Mouse (Mus musculus) brain, embryonic 18.5 days (tissue): ENCODE data around the gene Exoc6b.

ENCODE experiments used
- DNase-seq: peaks from one replicate; pipeline ENCODE4 v3.0.0-alpha.2; 2012; ENCODE audit warnings: low read depth, low spot score

Gene Exoc6b

DNA sequence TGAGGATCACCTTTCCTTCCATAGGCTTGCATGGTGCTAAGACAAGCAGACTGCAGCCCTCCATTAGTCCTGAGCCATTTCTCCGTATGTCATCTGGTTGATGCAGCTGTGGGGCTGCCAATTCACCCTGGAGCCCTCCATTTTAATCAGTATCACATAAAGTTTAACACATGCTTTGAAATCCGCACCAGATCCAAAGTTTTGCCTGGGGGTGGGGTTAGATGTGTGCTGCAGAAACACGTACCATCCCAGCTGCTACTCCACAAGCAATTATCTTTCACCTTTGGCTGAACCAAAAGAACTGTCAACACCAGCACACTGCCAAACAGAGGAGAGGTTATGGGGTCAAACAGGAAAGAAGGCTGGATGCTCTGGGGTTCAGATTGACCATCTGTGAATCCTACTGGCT is 92.7 kb downstream of the Exoc6b start:
- DNase-seq, result no peak

DNA sequence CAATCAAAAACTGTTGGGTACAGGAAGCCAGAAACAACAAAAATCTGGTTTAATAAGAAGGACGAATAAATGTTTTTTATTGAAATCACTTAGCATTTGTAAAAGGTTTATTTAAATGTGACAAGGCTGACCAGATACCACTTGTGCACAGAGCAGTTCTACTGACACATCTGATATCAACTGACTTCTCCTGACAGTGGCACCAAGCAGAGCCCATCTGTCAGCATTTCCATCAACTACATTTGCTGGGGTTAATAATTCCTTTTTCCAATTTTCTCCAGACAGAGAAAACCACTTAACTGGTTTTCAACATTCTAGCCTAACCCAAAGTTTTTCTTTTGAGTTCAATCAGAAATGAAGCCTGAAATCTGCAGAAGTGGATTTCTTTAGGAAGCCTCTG is 100.8 kb downstream of the Exoc6b start:
- DNase-seq, result no peak

DNA sequence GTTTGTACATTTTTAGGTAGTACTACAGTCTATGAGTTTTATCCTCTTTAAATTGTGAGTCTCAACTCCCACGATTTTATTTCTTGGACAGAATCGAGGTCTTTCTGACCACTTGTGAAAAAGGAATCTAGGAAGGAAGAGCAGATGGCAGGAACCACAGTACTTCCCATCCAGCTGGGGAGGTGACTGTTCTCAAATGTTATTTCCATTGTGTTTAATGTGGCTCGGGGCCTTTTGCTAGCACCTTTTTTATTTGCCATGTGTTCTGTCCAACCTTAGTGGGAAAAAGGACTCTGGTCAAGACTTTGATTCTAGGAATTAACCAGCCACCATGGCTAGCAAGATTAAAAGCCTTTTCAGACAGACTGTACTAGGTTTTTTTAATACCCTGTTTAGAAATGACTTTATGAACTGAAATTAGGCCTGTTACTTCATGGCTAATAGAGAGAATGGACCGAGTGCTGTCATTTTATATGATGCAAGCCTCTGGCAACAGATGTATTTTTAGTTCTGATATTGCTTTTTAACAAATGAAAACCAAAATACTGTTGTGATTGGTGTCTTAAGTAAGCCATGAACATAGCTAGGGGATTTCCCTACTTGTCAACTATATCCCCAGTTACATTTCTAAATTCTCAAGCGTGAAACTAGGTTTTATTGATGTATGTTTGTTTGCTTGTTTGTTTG is 104.4 kb downstream of the Exoc6b start:
- DNase-seq, result no peak

DNA sequence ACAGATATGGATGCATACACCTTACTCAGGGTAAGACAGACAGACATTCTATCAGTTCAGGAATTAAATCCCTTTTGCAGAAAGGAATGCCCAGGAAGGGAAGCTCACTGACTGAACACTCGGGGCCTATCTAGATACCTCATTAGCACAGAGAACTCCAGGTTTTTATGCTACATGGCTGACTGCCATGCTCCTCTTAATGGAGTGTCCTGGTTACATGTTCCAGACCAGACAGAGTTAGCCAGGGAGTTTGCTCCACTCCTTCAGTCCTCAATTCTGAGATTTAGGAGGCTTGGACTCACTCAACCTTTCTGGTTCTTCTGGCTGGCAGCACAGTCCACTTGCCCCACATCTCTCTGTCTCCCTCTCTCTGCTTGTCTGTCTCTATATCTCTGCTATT is 106.3 kb downstream of the Exoc6b start:
- DNase-seq, result no peak

DNA sequence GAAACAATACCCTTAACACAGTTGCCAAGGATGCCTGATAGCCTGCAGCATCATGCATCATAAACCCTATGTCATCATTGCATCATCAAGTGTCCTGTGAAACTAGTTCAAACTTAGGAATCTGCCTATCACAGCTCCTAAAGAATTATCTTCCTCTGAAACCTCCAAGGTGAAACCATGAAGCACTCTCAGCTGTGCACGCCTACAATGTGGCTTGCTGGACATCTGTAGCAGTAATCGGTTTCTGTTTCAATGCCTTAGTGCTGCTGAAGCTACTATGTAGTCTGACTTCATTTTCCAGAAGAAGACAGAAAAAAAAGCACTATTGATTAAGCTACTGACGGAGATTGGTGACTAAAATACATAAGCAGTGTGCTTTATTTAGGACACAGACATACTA is 107.5 kb downstream of the Exoc6b start:
- no peak for DNase-seq

DNA sequence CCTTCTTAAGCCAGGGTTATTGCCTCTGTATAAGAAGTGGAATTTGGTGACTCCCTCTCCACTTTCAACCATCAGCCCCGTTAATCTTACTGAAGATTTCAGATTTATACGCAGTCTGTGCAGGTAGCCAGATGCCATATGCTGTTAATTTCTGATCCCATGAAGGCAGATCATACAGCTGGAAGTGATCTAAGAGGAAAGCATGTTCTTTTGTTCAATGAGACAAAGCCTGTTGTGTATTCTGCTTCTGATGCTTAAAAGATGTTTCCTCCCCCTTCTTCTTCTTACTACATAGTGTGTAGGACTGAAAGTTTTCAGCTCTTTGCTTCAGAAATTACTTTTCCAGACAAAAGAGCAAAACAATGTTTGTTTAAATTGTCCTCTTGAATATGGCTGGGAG is 109.8 kb downstream of the Exoc6b start:
- DNase-seq, result no peak

DNA sequence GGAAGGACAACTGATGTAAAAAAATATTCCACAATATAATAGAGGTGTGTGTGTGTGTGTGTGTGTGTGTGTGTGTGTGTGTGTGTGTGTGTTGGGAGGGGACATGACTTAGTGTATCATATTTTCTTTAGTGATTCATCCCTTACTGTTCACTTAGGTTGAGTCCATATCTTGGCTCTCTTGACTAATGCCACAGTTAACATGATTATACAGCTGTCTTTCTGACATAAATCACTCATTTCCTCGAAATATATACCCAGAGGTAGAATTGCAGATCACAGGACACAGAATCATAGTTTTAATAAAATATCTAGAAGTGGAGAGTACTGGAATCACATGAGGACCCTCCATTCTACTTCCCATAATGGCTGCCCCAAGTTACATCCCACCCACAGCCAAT is 117.7 kb downstream of the Exoc6b start:
- DNase-seq, result no peak

DNA sequence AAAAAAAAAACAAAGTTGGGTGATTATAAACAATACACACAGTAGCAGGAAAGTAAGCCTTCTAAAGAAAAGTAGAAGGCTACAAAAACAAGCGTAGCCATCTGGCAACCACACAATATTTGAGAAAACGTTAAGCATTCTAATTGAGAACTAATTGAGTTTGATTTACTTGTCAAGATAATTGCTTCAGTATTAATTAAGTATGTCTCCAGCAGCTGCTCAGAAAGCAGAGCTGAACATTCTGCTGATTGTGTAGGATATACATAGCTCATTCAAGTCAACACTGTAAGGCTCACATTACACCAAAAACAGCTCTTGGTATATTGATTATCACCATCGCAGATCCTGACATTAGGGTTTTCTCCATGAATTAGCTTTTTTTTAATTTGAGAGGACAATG is 122.7 kb downstream of the Exoc6b start:
- no peak for DNase-seq

DNA sequence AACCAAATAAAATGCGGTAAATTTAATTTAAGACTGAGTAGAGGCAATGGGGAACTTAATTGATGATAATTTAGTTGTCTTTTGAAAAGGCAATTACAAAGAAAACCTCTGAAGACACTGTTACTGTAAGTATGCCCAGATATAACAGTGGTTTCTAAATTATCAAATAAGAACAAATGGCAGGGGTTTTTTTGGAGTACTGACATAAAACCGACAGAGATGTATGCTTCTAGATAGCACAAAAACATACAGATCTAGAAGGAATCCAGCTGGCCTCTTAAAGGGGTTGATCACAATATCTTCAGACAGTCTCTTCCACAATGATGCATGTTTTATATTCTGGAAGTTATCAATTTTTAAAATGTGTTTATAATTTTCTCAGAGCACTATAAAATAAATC is 123.2 kb downstream of the Exoc6b start:
- no peak for DNase-seq

DNA sequence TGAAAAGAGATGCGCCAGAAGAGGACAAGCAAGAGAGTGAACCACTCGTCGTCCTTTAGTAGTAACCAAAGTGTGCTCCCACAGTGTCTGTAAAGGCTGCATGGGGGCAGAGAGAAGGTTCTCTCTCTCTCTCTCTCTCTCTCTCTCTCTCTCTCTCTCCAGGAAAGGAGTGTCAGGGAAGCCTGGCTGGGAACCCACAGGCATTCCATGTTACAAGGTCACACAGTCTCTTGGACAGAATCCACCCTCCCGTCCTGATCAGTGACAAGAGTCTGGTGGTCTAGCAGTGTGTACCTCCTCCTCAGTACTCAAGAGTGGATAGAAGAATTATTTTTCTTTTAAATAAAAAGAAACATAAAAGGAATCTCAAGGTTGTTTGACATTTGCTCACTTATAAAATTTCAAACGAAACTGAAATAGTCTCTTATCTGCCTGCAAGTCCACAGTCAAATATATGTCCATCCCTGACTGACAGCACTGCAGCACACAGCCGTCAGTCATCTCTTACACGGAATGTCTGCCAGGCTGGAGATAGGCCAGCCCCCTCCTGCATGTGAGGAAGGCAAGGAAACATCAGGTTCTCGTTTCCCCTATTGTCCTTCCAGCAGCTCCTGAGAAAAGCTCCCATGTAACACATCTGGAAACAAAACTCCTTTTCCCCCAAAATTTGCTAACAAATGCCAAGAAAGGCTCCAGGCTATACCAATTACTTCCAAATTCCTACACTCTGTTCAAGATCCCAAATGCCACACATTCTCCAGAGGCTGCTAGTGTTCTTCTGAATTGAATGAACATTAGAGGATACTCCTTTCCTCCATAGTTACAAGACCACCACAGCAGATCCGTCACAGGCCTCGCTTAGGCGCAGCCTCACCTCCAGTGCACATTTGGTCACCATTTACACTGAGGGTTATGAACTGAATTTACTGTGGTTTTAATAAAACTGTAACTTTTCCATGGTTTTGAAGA is 136.1 kb downstream of the Exoc6b start:
- DNase-seq, result no peak

DNA sequence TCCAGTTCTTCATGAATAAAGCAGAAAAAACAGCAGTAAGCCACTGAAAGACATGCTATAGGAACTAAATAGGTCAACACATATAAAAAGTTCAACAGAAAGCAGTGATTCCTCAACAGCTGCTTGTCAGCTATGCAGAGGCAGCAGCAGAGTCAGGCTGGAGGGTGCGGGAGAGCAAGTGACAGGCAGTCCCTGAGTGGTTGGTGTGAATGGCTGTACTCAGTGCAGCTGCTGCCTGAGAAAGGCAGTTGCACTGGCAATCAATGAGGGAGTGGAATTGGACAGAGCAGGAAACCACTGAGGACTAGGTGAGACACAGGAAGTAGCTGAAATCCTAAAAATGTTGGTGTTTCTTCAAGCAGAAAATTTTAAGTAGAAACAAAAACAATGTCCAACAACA is 138.3 kb downstream of the Exoc6b start:
- DNase-seq, result no peak

DNA sequence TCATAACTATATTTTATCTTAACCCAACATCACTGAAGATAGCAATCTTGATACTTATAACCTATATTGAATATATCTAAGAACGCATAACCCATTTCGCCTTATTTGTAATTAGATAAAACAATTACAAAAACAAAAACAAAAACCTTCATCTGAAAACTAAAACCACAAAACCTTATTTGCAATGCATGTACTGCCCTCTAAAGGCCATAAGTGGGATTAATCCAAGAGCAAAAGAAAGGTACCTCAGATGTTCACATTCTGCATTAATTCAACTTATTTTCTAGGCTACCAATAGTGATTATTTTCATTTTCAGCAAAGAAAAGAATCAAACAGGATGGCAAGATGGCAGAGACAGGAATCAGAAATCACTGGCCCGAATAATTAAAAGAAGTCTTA is 143.2 kb downstream of the Exoc6b start:
- no peak for DNase-seq

DNA sequence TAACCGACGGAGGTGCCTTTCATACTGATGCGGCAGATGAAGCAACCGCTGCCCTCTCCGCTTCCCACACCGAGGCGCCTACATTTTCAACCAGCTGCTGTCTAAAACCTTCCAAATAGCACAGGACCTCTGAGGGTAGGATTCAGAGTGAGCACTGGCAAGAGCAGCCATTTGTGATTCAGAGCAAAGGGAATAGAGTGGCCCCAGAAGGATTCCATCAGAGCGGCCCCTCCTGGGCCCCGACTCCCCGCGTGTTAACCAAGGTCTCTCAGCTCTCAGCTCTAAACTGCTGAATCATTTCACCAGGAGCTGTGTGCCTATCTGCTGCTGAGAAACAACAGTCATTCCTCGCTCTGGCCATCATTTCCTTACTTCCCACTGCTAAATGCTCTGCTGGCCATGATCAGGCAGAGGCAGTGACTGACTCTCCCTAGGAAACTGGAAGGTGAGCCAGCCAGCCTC is 145.5 kb downstream of the Exoc6b start:
- no peak for DNase-seq

DNA sequence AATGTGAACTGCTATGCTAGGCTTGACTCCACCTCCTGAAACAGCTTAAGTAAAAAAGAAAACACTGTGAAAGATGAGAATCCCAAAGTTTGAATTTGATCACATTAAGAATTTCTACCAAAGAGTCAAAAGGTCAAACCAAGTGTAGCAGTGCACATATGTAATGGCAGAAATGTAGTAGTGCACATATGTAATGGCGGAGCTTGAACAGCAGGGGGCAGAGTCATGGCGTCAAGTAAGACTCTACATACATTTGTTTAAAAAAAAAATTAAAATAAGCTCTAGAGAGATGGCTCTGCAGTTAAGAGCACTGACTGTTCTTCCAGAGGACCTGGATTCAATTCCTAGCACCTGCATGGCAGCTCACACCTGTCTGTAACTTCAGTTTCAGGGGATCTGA is 153.0 kb downstream of the Exoc6b start:
- no peak for DNase-seq

DNA sequence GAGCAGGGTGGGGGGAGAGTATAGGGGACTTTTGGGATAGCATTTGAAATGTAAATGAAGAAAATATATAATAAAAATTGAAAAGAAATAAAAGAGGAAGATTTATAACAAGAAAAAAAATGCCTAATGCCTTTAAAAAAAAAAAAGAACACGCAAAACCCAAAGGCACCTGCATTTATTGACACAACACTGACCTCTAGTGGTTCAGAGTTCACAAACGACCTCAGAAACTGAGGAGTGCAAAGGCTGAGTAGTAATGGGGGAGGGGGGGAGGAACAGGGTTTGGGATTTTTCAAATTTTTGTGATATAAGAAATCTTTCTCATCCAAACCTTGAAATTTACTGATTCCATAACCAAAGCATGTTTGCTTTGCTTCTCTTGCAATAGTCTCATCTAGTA is 156.9 kb downstream of the Exoc6b start:
- no peak for DNase-seq

DNA sequence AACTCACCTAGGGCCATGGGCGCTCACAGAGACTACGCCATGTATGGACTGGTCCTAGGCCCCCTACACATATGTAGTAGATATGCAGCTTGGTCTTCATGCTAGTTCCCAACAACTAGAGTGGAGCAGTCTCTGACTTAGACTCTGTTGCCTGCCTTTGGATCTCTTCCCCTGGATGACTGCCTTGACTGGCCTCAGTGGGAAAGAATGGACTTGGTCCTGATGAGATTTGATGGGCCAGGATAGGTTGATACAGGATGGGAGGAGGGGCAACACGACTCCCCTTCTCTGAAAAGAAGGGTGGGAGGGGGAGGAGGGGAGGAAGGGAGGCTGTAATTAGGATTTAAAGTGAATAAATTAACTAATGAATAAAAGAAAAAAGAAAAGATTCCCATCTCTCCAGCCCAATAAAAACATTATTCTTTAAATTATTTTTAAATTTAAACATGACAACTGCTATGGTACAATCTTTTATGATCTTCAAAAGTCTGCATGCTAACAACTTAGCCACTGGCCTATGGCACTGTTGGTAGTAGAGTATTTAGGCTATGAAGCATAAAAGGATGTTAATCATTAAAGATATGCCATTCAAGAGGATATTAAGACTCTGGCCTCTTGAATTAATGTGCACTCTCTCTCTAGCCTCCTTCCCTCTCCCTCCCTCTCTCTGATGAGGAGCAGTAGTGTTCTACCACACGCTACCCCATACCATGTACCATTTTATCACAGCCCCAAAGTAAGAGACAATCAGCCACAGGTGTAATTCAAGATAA is 170.1 kb downstream of the Exoc6b start:
- no peak for DNase-seq

DNA sequence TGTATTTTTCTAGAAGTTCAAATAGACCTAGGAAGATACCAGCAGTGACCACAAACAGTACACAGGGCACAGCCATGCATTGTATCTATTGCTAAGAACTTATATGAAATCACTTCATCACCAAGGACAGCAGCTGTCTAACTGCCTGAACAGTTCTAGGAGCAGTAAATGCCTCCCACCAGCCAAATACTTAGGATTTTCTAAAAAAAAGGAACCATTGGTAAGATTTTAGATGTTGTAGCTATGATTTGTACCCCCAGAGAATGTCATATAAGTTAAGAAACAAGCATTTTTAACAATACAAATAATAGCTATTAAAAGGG is 175.6 kb downstream of the Exoc6b start:
- no peak for DNase-seq

DNA sequence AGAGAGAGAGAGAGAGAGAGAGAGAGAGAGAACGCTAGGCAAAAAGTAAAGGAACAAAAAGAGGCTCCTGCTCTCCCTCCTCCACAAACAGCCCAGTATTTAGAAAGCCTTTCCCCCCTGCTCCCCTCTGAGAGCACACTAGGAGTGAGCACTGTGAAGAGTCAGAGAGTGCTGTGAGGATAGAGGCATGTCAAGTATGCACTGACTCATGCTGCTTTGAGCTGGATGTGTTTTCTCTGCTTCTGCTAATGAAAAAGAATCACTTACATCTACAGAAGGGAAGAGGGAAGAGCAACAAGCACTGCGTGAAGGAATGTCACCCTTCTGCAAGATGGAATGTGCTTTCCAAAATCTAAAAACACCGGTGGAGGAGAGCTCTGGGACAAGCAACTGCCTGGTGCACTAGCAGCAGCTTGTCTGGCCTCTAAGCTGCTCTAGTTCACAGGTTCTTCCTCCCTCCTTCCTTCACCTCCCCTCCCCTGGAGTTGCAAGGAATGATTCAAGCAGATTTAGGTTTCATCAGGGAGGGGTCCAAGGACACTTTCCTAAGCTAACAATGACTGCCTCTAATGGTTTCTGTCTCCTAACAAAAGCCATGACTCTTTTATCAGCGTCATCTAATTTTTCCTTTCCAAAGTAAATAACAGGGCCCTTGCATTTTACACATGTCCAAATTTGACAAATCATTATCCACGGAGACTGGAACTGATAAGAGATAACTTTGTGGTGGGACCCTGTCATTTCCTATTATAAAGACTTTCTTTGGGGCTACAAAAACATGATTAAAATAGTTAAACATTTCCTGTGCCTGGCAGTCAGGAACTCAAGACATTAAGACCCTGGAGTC is 176.2 kb downstream of the Exoc6b start:
- no peak for DNase-seq

DNA sequence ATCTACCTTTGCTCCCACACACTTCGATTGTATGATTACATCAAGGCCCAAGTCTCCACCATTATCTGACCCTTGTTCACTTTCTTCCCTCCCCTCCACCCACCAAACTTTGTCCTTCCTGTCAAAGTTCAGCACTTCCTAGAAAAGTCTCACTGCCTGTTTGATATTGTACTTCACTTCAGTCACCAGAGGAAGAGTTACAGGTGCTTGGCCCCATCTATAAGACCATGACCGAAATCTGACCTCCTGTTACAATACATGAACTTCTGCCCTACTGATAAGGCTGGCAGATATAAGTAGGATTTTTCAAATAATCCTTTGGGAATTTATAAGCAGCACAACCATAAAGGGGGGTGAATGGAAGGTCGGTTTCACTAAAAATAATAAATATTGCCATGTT is 182.8 kb downstream of the Exoc6b start:
- no peak for DNase-seq

DNA sequence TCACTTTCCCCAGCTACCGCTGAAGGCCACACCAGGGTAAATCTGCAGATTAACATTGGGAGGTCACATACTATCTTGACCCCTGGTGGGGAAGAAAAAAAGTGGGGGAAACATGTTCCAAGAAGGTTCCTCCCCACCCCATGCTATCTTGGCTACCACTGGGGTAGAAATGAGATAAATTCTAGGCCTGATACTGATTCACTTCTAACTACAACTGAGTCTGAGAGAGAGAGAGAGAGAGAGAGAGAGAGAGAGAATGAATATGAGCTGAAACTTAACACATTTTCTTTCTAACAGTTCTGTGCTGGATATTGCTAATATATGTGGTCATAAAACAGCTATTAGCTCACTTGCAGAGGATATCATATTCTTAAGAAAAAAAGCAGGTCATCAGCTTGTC is 184.2 kb downstream of the Exoc6b start:
- DNase-seq, result no peak

DNA sequence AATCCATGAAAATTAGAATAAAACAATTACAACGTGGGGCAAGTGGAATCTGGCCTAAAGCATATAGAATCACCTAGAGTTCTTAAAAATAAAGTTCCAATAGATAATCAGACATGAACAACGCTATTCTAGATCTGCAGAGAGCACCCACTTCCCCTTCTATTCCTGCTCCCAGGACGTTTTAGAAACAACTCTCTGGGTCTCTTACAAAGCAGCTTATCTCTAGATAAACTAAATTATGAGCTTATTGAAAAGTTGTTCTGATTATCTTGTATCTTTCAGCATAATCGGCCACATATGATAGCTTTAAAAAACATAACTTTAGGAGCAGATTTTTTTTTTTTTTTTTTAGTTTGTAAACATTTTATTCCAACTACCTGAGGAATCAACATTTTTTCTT is 185.6 kb downstream of the Exoc6b start:
- no peak for DNase-seq
